Mouse (Mus musculus) adrenal gland, postnatal 25 days (tissue): ENCODE measurements around the gene A230050P20Rik. TPM values are rescaled to one million over a fixed set of nuclear protein-coding genes. Genes with fewer than 3 reads are reported as not detected.
"Not testable (repeated sequence)": the region's sequence is repeated elsewhere in the genome, so short reads cannot be mapped to it uniquely, and the experiment has no call there.

Experiments used
- DNase-seq: peaks from one replicate; pipeline ENCODE4 v3.0.0; 2021; ENCODE audit warnings: mixed read lengths
- long read RNA-seq: library from polyadenylated mRNA; stranded (forward); transcript quantifications from one replicate; pipeline ENCODE4 v2.0.0, GENCODE M21; 2021
- total RNA-seq: library from RNA; stranded (reverse); gene quantifications from 2 replicates; pipeline ENCODE4 v1.2.3, GENCODE M21; 2021

Gene A230050P20Rik
- total RNA-seq = 22.5 and 33.4 TPM in 2 replicates
- long read RNA-seq, transcript A230050P20Rik-201 (8 exons, 1,683 nt) = major isoform, 10 of 32 reads
- long read RNA-seq, partial matches to known transcripts = 7 of 32 reads
- long read RNA-seq, other reads (novel, unspliced or antisense) = 12 of 32 reads

- DNase-seq = peak; percentile 59
Measured at GRCm38 (mm10) chr9:20868448-20869001, at the start of gene A230050P20Rik. Gene A230050P20Rik (plus strand): TSS chr9:20868642.

DNA sequence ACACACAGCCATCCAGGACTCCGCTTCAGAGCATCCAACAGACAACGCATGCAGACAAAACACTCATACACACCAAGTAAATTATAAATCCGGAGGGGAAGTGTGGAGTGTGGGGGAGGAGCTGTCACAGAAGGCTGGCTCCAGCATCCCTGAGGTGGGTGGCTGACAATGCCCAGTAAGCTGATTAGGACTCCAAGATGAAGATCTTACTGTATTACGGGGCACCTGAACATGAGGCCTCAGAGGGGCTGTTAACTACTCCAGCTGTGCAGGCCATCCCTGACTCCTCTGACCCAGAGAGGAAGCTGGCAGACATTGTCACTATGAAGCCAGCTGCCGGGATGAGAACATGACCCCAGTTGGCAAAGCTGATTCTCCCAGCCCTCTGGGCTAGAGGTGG lies 48.4 kb upstream of the A230050P20Rik start:
- DNase-seq = no peak

GRCm38 (mm10) chr9:20822821-20823220 lies 45.6 kb upstream of the A230050P20Rik start:
- no peak for DNase-seq

GRCm38 (mm10) chr9:20825781-20826180 lies 42.7 kb upstream of the A230050P20Rik start:
- DNase-seq = no peak

GRCm38 (mm10) chr9:20828127-20828526 lies 40.3 kb upstream of the A230050P20Rik start:
- DNase-seq = no peak

DNA sequence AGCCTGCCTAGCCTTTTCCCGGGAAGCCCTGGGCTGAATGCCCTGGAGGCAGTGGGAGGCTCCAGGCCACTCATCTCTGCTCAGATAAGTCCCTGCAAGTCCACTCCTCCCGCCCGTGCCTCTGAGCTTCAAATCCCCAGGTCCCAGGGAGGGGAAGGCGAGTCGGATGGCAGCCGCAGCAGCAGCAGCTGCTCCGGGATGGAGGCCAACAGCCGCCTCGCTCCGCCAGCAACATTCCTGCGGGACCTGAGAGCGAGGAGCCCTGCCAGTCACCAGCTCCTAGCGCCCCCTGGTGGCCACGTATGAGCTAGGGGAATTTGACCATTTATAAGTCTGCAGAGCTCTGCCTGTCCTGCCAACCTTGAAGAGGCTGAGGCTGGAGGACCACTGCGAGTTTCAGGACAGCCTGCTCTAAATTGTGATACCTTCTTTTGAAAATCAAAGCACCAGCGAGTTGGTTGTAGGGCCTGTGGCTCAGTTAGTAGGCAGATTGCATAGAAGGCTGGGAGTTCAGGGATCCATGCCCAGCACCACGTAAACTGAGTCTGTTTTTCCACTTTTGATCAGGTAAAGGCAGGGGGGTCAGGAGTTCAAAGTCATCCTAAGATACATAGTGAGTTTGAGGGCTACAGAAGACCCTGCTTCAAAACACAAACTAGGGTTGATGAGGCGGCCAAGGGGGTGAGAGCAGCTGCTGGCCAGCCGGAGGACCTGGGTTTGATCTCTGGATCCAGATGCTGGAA lies 37.4 kb upstream of the A230050P20Rik start:
- DNase-seq = peak; percentile 98

DNA sequence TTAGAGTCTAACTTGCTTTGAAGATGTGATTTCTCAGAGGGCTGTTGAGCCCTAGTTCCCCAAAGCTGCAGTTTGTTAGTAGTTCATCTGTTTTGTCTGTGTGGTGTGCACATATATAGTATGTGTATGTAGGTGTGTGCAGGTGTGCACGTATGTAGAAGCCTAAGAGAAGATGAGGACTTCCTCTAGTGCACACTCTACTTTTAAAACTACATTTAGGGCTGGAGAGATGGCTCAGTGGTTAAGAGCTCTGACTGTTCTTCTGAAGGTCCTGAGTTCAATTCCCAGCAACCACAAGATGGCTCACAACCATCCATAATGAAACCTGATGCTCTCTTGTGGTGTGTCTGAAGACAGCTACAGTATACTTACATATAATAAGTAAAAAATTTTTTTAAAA lies 33.6 kb upstream of the A230050P20Rik start:
- DNase-seq = no peak

DNA sequence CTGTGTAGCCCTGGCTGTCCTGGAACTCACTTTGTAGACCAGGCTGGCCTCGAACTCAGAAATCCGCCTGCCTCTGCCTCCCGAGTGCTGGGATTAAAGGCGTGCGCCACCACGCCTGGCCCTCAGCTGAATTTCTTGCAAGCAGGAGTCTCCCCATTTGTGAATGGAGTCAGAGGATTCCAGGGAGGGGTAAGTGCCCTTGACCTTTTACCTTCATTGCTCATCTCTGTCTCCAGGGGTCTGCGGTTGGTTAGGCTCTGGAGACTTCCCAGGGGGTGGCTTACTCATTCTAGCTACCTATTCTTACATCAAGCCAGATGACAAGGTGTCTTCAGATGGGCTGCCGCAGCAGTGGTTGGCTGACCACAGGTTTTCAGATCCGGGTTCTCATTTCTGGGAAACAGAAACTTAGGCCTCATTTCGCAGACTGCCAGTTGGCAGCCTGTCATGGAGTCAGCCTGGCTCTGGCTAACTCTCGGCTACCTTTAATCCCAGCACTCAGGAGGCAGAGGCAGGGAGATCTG lies 32.9 kb upstream of the A230050P20Rik start:
- not testable (repeated sequence) for DNase-seq

GRCm38 (mm10) chr9:20837184-20837947 lies 31.1 kb upstream of the A230050P20Rik start:
- no peak for DNase-seq

GRCm38 (mm10) chr9:20838931-20839330 lies 29.5 kb upstream of the A230050P20Rik start:
- DNase-seq = no peak

DNA sequence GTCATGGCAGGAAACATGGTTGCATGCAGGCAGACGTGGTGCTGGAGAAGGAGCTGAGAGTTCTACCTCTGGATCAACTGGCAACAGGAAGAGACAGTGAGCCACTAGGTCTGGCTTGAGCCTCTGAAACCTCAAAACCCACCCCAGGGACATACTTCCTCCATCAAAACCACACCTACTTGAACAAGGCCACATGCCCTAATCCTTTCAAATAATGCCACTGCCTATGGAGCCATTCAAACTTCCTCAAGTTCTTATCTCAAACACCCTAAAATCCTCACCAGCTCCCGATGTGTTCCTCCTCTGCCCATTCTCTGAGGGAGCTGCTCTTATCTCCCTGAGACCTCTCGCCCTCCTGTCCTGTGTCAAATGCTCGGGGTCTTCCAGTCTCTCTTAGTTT lies 26.2 kb upstream of the A230050P20Rik start:
- DNase-seq = no peak

- DNase-seq = no peak
Measured at GRCm38 (mm10) chr9:20842670-20843069, 25.8 kb upstream of the A230050P20Rik start.

DNA sequence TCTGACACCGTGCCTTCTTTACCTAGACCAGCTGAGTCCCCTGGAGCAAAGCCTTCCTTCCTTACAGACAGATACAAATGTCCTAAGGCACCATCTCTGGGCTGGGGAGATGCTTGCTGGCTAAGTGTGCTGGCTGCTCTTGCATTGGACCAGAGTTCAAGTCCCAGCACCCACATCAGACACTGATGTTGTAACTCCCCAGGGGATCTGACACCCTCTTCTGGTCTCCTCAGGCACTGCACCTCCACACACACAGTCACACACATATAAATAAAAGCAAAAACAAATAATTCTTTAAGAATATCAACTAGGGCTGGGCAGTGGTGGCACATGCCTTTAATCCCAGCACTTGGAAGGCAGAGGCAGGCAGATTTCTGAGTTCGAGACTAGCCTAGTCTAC lies 18.3 kb upstream of the A230050P20Rik start:
- no peak for DNase-seq

DNA sequence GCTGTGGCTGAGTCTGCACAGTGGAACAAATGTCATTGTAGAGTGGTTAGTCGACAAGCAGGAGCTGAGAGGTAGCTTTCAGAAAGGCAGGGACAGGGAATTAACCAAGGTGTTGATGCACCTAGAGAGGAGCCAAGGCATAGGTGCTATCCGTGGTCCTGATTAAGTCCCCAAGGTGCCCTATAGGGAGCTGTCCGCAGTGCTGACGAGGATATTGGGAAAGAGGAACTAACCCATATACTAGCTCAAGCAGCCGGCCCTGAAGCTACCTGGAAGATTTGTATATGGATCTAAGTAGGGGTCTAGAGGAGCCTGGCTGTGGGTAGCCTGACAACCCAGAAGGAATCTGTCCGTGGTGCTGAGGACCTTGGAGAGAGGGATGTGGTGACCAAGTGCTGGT lies 11.3 kb upstream of the A230050P20Rik start:
- DNase-seq = peak; percentile 46

DNA sequence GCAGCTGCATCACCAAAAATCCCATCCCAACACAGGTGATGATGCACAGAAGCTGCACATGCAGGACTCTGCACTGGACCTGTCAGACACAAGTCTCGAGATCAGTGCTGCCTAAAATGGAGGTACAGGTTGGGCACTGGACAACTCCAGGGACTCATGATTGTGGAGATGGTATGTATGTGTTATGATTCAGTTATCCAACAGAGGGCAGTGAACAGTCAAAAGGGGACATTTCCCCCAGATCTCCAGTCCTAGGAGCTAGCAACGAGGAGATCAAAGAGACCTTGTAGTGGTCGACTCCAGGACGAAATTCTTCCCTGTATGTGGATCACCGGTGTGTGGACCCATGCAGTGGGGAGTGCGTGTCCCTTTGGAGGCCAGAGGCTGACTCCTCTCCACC lies 8.5 kb upstream of the A230050P20Rik start:
- DNase-seq = no peak

GRCm38 (mm10) chr9:20861821-20862220 lies 6.6 kb upstream of the A230050P20Rik start:
- DNase-seq = peak; percentile 31

DNA sequence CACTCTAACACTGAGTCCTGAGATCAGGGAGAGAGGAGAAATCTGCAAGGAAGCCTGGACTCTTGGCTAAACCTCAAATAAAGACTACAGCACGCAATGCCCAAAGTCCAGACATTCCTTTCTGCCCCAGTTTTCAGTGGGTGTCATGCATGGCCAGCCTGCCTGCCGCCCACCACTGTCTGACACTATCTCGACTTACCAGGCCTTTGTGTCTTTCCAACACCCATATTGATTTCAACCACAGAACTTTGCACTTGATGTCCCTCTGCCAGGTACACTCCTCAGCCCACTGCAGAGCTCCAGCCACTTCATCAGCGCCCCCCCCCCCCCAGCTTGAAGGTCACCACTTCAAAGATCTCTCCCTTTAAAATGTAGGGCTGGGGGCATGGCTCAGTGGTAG lies 6.2 kb upstream of the A230050P20Rik start:
- no peak for DNase-seq

- DNase-seq = no peak
Measured at GRCm38 (mm10) chr9:20866879-20867278, 1.6 kb upstream of the A230050P20Rik start.

DNA sequence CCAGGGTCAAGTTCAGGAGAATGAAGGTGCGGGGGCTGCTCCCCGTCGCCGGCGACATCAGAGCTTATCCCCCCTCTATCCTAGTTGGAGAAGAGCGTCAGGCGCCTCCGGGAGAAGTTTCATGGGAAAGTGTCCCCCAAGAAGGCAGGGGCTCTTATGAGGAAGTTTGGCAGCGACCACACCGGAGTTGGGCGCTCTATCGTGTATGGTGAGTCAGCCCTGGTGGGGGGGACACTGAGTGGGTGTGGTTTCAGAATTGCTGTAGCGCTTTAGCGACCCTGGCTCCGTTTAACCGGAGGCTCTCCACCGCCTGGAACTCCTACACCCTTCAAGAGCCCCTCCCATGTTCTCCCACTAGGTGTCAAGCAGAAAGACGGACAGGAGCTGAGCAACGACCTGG lies 804 bp downstream of the A230050P20Rik start:
- DNase-seq = no peak

- DNase-seq = no peak
Measured at GRCm38 (mm10) chr9:20870211-20871173, 2.0 kb downstream of the A230050P20Rik start.

DNA sequence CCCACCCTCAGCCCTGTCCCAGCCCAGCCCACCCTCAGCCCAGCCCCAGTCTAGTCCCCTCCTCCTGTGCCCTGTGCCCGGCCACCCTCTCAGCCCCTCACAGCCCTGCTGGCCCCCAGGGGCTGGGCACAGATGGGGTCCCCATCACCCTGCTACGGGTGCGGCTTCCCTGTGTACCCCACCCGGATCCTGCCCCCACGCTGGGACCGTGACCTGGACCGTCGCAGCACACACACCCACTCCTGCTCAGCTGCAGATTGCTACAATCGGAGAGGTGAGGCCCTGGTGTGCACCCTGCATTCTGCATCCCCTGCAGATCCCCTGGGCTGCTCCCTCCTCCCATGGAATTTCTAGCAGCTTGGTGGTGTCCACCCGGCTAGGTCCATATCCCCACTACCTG lies 4.5 kb downstream of the A230050P20Rik start:
- DNase-seq = no peak

DNA sequence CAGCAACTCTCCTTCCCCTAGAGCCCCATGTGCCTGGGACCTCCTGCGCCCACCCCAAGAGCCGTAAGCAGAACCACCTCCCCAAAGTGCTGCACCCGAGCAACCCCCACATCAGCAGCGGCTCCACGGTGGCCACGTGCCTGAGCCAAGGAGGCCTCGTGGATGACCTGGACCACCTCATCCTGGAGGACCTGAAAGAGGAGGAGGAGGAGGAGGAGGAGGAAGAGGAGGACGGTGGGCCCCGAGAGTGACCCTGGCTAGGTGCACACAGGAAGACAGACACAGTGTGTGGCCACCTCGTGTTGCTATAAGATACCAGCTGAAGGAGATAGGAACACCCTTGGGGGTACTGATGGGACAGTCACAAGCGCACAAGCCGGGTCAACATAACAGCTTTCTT lies 5.1 kb downstream of the A230050P20Rik start:
- DNase-seq = no peak
